Mouse (Mus musculus) hindbrain, embryonic 10.5 days (tissue): Measurements from ENCODE around the gene Ttc7. TPM values are rescaled to one million over a fixed set of nuclear protein-coding genes. Genes with fewer than 3 reads are reported as not detected.

Experiments used
- DNase-seq: peaks from one replicate; pipeline ENCODE4 v3.0.0-alpha.2; 2017; ENCODE audit warnings: low spot score
- H3K27ac ChIP-seq: fragments of 300-500 bp; sonication (generic); 2 replicates; pipeline ENCODE4 v1.5.1; 2016; ENCODE audit warnings: mild to moderate bottlenecking, moderate library complexity
- H3K27me3 ChIP-seq: fragments of 300-500 bp; sonication (generic); 2 replicates; pipeline ENCODE4 v1.6.1; 2016; ENCODE audit warnings: mild to moderate bottlenecking; ENCODE audit not compliant: poor library complexity, insufficient read depth, severe bottlenecking
- H3K36me3 ChIP-seq: fragments of 300-500 bp; sonication (generic); 2 replicates; pipeline ENCODE4 v1.6.1; 2016; ENCODE audit warnings: mild to moderate bottlenecking, moderate library complexity
- H3K4me1 ChIP-seq: fragments of 300-500 bp; sonication (generic); replicated peaks from 2 replicates; pipeline ENCODE4 v1.6.1; 2016; ENCODE audit warnings: mild to moderate bottlenecking
- H3K4me3 ChIP-seq: fragments of 300-500 bp; sonication (generic); 2 replicates; pipeline ENCODE4 v1.5.1; 2016; ENCODE audit warnings: mild to moderate bottlenecking, moderate library complexity
- H3K9me3 ChIP-seq: fragments of 300-500 bp; sonication (generic); 2 replicates; pipeline ENCODE4 v1.6.1; 2016; ENCODE audit warnings: mild to moderate bottlenecking, moderate library complexity
- WGBS: fragments of 180-500 bp; shearing (Covaris S2); methylation state at CpG from one replicate; pipeline ENCODE4 v1.1.7; 2016; 5-methylcytosine and 5-hydroxymethylcytosine counted together
- polyA plus RNA-seq: library from polyadenylated mRNA; unstranded; fragments of >200 nt; fragmentation: Nextera tagmentation; extraction: Ambion mirVana; gene quantifications from 2 replicates; pipeline ENCODE4 v1.2.1, GENCODE M21; 2016

Ttc7 gene
- 4.7 and 4.8 TPM in 2 replicates for polyA plus RNA-seq

DNA sequence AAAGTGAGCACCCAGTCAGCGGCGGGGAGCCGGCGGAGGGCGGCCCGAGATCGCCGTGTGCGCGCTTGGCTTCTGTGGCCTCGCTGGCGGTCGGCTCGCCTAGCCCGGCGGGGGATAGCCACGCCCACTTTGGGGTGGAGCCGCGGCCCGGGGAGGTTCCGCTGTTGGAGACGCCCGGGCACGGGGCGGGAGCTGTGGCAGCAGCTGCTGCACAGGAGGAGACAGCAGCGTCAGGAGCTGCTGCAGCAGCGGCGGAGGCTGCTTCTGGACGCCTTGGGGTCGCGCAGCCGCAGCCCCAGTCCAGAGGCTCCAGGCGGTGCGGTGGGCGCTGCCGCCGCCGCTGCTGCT is at the start of gene Ttc7:
Gene Ttc7, plus strand, starts transcription at position 181 of the 348 bp plus-strand sequence.
- Histone ChIP-seq H3K27ac (peak within 1 kb of the TSS; percentile 96), H3K27me3 (peaks cover 60% of the 10 kb centered on the region), H3K4me1 (peaks cover 49% of the 10 kb centered on the region), H3K4me3 (peak within 1 kb of the TSS; percentile 84), H3K9me3 (no peaks in the 10 kb centered on the region), H3K36me3 (no peaks in the 10 kb centered on the region)
- DNase-seq: peak; percentile 95
- under 1% methylated on average over 37 of the region's 38 CpGs for WGBS

DNA sequence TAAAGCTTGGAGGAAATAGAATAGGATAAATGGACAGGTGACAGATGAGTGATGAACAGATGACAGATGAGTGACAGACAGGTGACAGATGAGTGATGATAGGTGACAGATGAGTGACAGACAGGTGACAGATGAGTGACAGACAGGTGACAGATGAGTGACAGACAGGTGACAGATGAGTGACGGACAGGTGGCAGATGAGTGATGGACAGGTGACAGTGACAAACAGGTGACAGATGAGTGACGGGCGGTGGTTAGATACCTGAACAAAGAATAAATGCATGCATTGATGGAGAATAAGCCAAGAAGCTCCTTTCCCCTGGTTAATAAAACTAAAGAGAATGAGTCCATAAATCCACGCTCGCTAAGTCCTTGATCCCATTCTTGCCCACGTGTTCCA is 47.7 kb upstream of the Ttc7 start:
- no peaks in the 10 kb centered on the region for H3K36me3 ChIP-seq
- 93% methylated on average over 6 of the region's 6 CpGs for WGBS
- no peak overlapping the region for H3K27ac ChIP-seq
- no peaks in the 10 kb centered on the region for H3K9me3 ChIP-seq
- no peaks in the 10 kb centered on the region for H3K27me3 ChIP-seq
- DNase-seq: no peak
- H3K4me3 ChIP-seq: no peak overlapping the region
- H3K4me1 ChIP-seq: peaks cover 15% of the 10 kb centered on the region

DNA sequence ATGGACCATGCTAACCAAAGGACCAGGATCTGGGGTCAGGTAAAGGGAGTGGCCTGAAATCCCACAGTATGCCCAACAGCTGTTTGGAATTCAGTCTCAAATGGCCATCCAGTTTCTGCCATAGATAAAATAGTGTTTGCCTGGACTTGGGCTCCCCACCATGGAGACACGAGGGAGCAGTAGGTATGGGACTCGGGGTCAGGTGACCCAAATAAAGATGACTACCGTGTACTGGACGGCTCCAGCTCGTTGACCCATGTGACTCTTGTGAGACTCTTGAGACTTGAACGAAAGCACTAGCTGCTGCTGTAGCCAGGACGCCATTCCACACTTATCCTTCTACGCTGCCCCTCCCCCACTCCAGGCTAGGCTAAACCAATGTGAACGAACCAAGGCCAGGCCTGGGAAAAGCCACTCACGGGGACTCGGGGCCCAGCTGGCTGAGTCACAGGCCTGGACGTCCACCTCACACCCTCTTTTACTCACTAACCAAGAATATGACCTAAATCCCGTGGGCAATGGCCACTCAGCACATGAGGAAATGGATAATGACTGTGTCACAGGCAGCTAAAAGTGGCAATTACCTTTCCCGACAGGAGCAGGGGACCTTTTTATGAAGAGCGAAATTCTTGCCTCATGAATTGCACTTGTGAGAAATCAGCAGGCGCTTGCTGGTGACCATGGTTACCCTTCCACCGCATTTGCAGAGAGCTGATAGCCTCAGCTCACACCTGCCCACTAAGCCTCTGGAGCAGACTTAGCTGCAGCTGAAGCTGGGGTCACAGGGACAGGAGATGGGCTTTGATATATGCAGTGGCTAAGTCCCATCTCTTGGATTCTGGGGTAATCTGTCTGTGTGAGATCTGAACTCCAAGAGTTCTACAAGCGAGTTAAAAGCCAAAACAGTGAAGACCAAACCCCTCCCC is 45.7 kb upstream of the Ttc7 start:
- no peaks in the 10 kb centered on the region for H3K36me3 ChIP-seq
- DNase-seq: peak; percentile 26
- 58% methylated on average over 18 of the region's 18 CpGs for WGBS

DNA sequence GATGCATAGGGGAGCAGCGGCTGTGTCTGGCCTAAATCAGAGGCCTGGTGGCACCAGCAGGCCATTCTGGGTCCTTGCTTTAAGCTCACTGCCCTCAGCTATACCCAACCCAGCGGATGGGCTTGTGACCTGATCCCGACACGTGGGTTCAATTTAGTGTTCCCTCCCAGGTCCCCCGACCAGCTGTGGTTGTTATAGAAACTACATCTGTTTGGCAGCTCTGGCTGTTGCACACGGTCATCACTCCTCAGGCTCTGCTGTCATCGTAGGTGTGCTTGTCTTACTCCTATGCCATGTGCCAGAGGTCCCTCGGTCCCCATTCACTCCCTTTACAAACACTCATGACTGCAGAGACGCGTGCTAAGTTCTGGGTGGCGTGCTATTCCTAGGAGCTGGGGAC is 44.9 kb upstream of the Ttc7 start:
- H3K27me3 ChIP-seq: no peaks in the 10 kb centered on the region
- no peaks in the 10 kb centered on the region for H3K36me3 ChIP-seq
- no peak overlapping the region for H3K4me3 ChIP-seq
- H3K9me3 ChIP-seq: peaks cover 4% of the 10 kb centered on the region; the same call in 1 of the 2 replicates
- H3K27ac ChIP-seq: no peak overlapping the region
- WGBS: 75% methylated on average over 11 of the region's 11 CpGs
- peaks cover 15% of the 10 kb centered on the region for H3K4me1 ChIP-seq
- DNase-seq: peak; percentile 28

More for the DNA sequence above, 45.7 kb upstream of the Ttc7 start:
- peaks cover under 1% of the 10 kb centered on the region; the same call in 1 of the 2 replicates for H3K9me3 ChIP-seq
- no peak overlapping the region for H3K4me3 ChIP-seq
- H3K4me1 ChIP-seq: peaks cover 15% of the 10 kb centered on the region
- H3K27me3 ChIP-seq: no peaks in the 10 kb centered on the region
- H3K27ac ChIP-seq: no peak overlapping the region

DNA sequence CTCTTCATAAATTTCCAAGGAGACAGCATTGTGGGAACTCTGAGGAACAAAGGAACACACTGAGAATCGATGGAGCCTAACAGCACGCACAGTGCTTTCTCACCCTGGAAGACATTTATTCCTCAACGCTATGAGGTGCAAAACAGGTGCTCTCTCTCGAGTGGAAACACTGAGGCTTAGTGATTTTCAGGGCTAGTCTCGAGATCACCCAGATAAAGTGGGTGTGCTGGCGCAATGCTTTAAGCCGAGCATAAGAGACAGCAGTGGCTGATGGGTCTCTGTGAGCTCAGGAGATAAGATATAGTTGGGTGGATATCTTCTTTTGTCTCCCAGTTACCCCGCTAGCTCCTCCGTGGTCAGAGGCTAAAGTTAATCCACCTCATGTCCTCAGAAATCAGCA is 36.6 kb upstream of the Ttc7 start:
- Histone ChIP-seq H3K36me3 (no peaks in the 10 kb centered on the region), H3K27ac (no peak overlapping the region), H3K9me3 (peaks cover 4% of the 10 kb centered on the region; the same call in 1 of the 2 replicates), H3K27me3 (no peaks in the 10 kb centered on the region), H3K4me3 (no peak overlapping the region), H3K4me1 (peaks cover 14% of the 10 kb centered on the region)
- WGBS: 82% methylated on average over 9 of the region's 9 CpGs
- DNase-seq: no peak

DNA sequence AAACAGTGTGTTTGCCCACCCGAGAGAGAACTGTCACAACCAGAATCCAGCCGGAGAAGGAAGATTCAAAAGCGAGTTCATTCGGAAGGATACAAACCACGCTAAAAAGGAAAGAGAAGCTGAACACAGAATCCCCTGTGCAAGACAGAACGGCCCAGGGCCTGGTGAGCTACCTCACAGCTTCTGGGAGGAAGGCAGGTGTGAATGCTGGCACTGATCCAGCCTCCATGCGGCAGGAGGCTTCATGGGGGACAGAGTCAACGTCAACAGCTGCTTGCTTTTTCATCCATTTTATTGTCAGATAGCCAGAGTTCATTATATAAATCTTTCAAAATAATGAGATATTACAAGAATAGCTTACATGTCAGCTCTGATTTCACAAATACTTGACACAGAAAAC is 28.3 kb upstream of the Ttc7 start:
- peaks cover 63% of the 10 kb centered on the region for H3K36me3 ChIP-seq
- WGBS: 91% methylated on average over 8 of the region's 8 CpGs
- H3K27ac ChIP-seq: no peak overlapping the region
- H3K27me3 ChIP-seq: no peaks in the 10 kb centered on the region
- no peak overlapping the region for H3K4me3 ChIP-seq
- DNase-seq: no peak
- H3K4me1 ChIP-seq: no peaks in the 10 kb centered on the region
- no peaks in the 10 kb centered on the region for H3K9me3 ChIP-seq

DNA sequence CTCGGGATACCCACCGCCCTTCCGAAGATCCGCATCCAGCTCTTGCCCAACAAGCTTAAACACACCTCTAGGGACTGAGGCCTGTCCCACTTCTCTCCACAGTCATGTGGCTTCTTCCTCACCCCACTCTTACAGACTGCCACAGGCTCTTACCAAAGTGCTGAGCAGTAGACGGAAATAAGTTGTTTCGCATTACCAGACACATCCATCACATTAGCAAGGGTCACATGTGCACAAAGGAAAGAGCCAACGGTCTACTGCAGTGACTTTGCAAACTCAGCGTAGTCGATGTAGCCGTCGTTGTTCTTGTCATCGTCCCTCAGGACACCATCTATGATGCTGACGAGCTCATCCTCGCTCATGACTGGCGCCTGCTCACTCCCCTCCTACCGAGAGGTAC is 27.0 kb upstream of the Ttc7 start:
- no peak overlapping the region for H3K27ac ChIP-seq
- no peaks in the 10 kb centered on the region for H3K4me1 ChIP-seq
- peaks cover 6% of the 10 kb centered on the region; the same call in 1 of the 2 replicates for H3K9me3 ChIP-seq
- DNase-seq: no peak
- H3K4me3 ChIP-seq: no peak overlapping the region
- 83% methylated on average over 16 of the region's 16 CpGs for WGBS
- H3K36me3 ChIP-seq: peaks cover 75% of the 10 kb centered on the region
- no peaks in the 10 kb centered on the region for H3K27me3 ChIP-seq

DNA sequence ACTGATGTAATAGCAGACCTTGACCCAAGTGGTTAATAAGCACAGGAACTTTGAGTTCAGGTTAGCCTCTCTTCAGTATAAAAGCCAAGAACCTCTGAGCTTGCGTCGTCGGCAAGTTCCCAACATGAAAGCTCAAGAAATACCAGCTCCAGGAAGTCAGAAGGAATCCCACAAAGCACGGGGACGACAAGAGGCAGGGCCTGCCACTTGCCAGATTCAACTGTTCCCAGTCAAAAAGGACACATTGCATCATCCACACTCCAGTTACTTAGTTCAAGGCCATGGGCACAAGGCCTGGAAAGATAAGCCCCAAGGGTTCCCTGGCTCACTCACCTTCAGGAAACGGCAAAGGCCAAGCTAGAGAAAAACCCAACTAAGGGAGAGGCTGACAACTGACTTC is 19.3 kb upstream of the Ttc7 start:
- peaks cover 16% of the 10 kb centered on the region; the same call in 1 of the 2 replicates for H3K9me3 ChIP-seq
- H3K36me3 ChIP-seq: peaks cover 60% of the 10 kb centered on the region
- H3K27me3 ChIP-seq: peaks cover 10% of the 10 kb centered on the region; the same call in 1 of the 2 replicates
- no peak overlapping the region for H3K4me3 ChIP-seq
- H3K27ac ChIP-seq: no peak overlapping the region
- no peak for DNase-seq
- WGBS: 92% methylated on average over 6 of the region's 6 CpGs
- peaks cover 23% of the 10 kb centered on the region for H3K4me1 ChIP-seq

DNA sequence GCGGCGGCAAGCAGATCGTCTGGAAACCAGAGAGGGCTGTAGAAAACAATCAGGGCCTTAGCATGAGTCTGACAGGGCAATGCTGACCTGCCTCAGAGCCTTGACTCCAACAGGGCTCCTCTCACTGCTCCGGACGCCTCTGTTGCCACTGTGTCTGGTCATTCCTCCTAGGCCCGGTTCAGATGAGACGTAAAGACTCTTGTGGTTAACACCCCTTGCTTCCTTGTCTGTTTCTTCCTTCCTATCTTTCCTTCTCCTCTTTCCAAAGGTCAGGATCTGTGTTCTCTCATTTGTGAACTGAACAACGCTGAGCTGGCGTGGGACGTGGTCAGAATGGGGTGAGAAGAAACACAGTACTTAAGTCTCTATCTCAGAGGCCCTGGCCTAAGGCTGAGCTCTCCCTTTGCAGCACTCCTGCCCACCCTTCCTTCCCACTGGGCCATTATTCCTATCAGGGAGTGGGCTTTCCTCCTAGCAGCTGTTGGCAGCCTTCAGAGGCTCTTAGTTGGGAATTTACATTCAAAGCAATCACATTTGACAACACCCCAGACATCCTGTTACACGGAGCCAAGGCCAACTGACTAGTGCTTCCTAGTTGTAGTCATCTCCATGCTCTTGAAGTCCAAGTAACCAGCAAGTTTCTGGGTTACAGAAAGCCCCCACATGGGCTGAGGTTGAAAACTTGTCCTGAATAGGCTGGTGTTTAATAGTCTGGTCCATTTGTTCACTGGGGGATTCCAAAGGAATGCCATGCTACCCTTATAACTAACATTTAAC is 18.4 kb upstream of the Ttc7 start:
- no peak overlapping the region; the same call in 1 of the 2 replicates for H3K27ac ChIP-seq
- peaks cover 53% of the 10 kb centered on the region for H3K36me3 ChIP-seq
- WGBS: 96% methylated on average over 11 of the region's 11 CpGs
- no peak for DNase-seq
- peak overlapping the region; percentile 91 for H3K4me3 ChIP-seq
- peaks cover 16% of the 10 kb centered on the region; the same call in 1 of the 2 replicates for H3K9me3 ChIP-seq
- peaks cover 10% of the 10 kb centered on the region; the same call in 1 of the 2 replicates for H3K27me3 ChIP-seq
- peaks cover 23% of the 10 kb centered on the region for H3K4me1 ChIP-seq

DNA sequence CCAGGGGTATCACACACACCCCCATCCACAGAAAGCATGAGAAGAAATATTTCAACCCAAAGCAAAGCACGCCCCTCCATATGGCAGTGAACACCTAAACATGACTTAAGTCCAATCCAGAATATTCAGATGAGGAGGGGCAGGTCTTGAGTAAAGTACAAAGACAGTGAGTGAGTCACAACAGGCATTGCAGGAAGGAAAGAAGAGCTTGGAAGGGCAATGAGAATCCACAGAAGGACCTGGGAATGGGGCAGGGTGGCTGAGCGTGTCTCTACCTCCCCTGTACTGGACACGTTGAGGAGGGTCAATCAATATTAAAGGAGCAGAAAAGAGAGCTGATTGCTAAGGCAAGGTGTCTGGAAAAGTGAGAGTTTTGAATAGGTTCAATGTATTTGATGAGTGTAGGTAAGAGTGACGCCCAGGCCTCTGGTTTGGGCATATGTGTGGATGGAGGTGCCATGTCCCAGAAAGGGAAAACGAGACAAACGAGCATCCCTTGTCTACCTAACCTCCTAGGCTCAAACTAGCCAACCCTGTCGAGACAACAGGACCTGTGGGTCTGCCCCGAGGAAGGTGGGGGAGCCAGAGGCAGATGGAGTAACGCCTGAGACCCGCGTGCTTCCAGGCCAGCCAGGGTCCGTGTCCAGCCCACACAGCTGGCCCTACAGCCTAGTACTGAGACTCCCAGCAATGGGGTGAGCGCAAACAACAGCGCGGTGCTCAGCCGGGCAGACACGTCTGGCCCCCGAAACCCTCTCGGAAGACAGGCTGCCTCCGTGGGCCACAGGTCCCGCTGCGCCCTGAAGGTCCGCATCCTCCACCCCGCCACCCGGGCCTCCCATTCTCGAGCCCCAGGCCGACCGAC is 17.5 kb upstream of the Ttc7 start:
- H3K4me3 ChIP-seq: peak overlapping the region; percentile 91
- peaks cover 43% of the 10 kb centered on the region for H3K36me3 ChIP-seq
- H3K9me3 ChIP-seq: peaks cover 14% of the 10 kb centered on the region; the same call in 1 of the 2 replicates
- no peak for DNase-seq
- H3K4me1 ChIP-seq: peaks cover 23% of the 10 kb centered on the region
- 7% methylated on average over 28 of the region's 28 CpGs for WGBS
- H3K27ac ChIP-seq: peak overlapping the region; percentile 94
- peaks cover 10% of the 10 kb centered on the region; the same call in 1 of the 2 replicates for H3K27me3 ChIP-seq

DNA sequence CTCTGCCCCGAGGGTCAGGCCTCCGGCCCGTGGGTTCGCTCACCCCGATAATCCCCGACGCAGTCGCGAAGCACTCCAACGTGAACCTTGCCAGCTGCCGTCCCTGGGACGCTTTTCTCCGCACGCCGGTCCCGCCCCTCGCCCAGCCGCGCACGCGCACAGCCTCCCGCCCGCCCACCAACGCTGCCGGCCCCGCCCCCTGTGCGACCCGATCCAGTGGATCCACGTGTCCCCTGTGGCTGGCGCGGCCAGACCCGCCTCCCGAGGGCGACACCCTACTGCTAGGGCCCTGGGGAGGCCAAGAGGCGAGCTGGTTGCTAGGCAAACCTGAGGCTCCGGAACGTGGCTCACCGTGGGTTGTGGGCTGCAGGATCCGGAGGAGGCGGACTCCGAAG is 16.9 kb upstream of the Ttc7 start, which contains the start of gene Mcfd2:
Gene Mcfd2, minus strand, starts transcription at position 144 of the 395 bp plus-strand sequence.
- H3K36me3 ChIP-seq: peaks cover 37% of the 10 kb centered on the region

DNA sequence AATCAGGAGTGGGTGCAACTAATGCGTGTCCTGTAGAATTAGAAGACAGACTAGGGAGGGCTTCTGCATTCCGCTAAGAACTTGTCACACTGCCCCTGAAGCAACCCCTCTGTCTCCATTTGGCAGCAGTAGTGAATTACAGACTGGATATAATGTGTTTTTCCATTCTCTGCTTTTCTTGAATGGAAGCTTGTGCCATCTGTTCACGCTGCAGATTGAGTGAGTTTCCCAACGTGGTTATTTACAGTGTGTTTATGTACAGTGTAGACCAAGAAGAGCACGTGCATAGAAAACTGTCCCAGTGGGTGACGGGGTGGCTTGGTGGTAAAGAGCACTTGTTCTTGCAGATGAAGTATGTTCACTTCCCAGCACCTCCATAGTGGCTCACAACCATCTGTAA is 13.2 kb upstream of the Ttc7 start:
- Histone ChIP-seq H3K36me3 (0 out of 2 replicates have a peak, but pooled peaks cover under 1% of the 10 kb centered on the region), H3K27me3 (peaks cover 10% of the 10 kb centered on the region; the same call in 1 of the 2 replicates), H3K27ac (no peak overlapping the region), H3K9me3 (peaks cover 3% of the 10 kb centered on the region; the same call in 1 of the 2 replicates), H3K4me1 (peaks cover 16% of the 10 kb centered on the region), H3K4me3 (no peak overlapping the region)
- 85% methylated on average over 6 of the region's 6 CpGs for WGBS
- no peak for DNase-seq

More for the DNA sequence above, 16.9 kb upstream of the Ttc7 start, which contains the start of gene Mcfd2:
- H3K27me3 ChIP-seq: peaks cover 10% of the 10 kb centered on the region; the same call in 1 of the 2 replicates
- H3K4me1 ChIP-seq: peaks cover 23% of the 10 kb centered on the region
- peak within 1 kb of the TSS; percentile 94 for H3K27ac ChIP-seq
- H3K4me3 ChIP-seq: peak within 1 kb of the TSS; percentile 91
- H3K9me3 ChIP-seq: peaks cover 9% of the 10 kb centered on the region; the same call in 1 of the 2 replicates
- peak; percentile 96 for DNase-seq
- WGBS: under 1% methylated on average over 41 of the region's 41 CpGs
